Mouse (Mus musculus): ENCODE measurements around the gene Abcc10.

GRCm38 (mm10) chr17:46283140-46283539 is 45.0 kb downstream of the Abcc10 start:
- no peak for TF ChIP-seq FLI1 (IDR thresholded peaks at IDR 0.05; ENCODE audit: low read length)
- no peak for TF ChIP-seq GATA1 (IDR thresholded peaks at IDR 0.05; ENCODE audit: borderline replicate concordance, low read length)

Data from megakaryocyte, embryonic 14.5 days (primary cell).